Mouse (Mus musculus) left cerebral cortex, adult 11 months (tissue): ENCODE results near the gene Wwc2.

Experiments
- DNase-seq: peaks from one replicate; pipeline ENCODE4 v3.0.0; 2022; ENCODE audit warnings: low spot score

Gene Wwc2

DNA sequence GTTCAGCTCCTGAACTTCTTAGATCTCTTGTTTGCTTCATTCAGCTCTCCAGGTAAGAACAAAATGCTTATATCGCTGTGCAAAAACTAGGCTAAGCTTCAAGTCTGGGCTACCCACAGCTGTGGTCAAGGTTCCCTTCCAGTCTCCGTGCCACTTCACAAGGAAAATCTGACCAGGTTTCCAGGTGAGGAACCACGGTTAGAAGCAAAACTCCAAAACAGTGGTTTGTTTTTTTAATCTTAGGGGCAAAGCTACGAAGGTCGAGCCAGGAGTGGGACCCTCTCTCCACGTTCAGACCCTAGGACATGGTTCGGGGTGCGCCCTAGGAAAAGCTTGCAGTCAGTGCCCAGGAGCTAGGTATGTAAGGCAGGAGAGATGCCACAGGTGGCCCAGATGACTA is 1.5 kb downstream of the Wwc2 start:
- DNase-seq, result no peak

DNA sequence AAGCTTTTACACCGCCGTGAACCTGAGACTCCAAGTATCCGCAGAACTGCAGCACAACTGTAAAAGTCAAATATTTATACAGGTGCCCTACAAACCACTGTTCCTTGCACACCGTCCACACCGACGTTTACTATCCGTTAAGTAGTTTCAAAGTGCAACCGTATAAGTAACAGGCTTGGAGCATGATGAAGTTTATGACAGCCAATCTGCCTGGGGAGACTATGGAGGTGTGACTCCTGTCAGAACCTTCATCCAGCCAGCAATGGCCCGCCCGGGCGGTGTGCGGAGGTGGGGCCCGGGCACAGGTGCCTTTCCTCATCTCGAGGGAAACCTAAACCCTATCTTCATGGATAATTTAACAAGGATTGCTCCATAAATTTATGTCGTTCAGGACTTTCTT is 2.6 kb downstream of the Wwc2 start:
- no peak for DNase-seq

DNA sequence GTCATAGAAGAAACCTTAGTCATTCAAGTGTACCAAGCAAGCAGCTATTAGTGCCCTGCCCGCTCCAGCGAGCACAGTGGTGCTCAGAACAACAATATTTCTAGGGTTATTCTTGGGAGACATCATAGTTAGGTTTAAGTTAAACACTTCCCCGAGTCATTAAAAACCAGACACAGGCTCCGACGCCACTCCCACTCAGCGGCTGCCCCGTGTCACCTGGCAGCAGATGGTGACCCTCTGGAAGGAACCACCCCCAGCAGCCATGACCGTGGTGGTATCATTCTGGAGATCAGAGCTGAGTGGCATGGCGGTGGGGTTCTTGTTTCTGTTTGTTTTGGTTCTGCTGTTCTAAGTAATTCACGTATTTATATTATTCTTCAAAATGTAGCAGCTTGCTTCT is 5.1 kb downstream of the Wwc2 start:
- DNase-seq, result no peak

DNA sequence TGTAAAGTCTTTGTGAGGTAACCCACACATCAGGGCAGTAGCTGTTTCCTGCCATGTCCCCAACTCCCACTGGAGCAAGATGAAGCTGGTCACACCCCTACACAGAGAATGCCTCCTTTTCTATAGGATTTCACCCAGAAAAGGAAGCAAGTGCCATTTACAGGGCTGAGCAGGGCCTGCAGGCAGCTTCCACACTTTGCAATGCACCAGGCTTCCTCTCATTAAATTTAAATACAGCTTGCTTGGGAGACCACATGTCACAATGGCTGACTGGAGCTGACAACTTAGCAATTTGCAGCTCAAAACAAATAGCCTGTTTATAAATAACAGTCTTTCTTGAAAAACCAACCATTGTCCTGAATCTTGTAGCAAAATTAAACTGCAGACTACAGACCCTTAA is 5.5 kb downstream of the Wwc2 start:
- no peak for DNase-seq

DNA sequence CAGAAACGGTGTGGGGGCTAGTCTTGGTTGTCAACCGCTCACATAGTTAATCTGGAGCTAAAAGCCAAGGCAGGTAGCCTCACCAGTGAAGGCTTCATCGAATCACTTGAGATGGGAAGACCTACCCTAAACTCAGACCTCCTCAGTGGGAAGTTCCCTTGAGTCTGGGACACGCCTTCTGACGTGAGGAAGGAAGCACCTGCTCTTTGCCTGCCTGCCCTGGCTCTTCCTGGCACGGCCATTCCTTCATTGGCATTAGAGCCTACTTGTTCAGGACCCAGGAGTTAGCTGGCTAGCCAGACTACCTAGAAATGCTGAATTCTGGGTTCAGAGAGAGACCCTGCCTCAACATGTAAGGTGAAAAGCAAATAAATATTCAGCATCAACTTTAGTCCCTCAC is 9.6 kb downstream of the Wwc2 start:
- DNase-seq, result no peak

DNA sequence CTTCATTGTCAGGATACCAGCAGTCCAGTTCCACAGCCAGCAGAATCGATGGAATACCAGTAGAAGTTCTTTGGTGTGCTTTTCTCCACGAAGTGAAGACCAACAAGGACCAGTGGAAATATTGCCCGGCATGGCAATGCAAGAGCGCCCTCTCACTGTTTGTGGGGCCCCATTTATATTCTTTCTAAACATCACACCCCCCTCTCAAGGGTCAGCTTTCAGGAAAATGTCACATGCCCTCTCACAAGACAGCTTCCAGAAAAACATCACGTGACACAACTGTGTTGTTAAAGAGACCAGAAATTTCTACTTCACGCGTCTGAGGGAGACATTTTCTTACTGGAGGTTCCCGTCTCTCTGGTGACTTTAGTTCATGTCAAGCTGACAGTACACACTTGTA is 10.8 kb downstream of the Wwc2 start:
- DNase-seq, result no peak

DNA sequence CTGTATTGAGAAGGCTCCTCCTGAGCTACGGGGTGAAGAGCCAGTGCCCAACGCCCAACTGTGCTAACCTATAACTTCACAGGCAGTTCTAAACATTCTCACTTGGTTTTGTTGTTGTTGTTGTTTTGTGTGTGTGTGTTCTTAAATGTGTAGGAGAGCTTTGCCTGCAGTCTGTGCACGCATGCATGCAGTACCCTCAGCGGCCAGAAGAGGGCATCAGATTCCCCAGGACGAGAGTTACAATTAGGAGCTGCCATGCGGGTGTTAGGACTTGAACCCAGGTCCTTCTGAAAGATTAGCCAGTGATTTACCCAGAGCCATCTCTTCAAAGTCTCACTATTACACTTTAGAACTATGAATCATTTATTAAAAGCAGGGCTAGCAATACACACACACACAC is 12.0 kb downstream of the Wwc2 start:
- DNase-seq, result no peak

DNA sequence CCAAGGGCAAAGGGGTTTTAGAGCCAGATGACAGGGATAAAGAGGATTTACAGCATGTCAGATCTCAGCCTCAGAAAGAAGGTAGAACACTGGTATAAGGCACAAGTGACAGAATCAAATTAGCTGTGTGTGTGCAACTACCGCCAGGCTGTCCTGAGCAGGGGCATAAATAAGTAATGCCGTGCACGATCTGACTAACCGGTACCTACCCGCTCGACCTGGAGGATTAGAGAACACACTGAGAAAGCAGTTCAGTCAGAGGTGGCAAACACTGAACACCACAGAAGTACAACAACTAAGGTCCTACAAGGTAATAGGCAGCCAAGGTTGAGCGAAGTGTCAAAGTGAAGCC is 15.8 kb downstream of the Wwc2 start:
- DNase-seq, result no peak

DNA sequence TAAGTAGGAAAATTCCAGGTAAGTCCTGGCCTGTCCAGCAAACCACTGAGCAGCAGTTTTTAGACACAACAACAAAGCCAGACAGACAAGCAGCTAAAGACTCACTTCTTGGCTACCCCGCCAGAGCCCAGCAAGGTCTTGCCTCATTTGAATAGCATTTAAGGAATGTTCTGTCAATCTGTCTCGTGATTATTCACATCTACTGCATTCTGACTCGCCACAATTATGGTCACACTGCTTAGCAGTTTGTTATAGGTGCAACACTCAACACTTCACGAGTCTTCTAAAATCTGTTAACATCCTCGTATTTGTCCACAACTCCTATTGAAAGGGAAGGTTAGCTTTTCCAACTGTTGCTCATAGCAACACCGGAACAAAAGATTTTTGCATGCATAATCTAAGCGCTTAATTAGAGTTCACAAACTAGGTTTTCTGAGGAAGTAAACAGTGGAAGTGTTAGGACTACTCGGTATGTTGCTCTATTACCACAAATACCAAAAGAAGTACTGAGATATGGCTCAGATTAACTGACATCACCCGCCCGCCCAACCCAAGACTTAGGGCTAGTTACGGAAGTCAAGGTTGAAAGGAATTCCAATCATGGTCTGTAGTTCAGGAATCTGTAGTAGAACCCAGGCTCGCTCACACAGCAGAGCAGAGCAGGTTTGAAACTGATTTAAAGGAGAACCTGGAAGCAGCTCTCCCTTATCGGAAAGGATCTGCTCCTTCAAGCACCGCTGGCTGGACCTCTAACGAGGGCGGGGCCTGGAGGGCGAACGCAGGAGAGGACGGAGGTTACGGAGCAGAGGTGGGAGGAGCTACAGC is 16.4 kb downstream of the Wwc2 start:
- DNase-seq, result no peak

DNA sequence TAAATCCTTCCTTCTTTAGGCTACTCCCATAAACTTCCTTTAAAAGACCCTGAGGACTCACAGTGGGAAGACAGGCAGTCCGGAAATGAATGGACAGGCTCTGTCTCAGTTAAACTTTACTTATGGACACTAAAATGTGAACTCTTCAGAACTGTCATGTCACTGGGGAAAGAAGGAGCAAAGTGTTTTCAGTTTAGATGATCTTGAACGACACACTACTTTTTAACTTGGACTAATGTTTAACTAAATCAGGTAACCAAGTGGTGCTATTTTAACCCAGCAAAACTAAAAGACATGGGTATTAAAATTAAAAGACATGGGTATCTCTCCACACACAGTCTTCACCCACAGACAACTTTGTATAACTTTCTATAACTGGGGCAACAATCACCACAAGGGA is 19.6 kb downstream of the Wwc2 start:
- no peak for DNase-seq

DNA sequence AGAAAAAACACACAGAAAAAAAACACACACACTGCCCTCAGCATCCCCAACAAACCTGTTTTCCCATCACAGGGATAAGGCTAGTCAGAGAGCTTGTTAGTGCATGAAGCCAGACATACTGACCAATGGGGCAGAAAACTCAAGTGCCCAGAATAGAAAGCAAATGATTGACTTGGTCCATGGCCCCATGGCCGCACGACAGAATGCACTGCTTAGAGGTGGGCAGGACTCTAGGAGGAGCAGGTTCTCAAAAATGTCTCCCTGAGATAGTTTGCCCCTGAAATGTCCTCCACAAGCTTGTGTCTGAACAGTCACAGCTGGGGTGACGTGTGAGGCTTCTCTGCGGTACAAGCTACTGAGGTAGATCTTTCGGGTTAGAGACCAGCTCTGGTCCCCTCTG is 20.1 kb downstream of the Wwc2 start:
- DNase-seq, result no peak

DNA sequence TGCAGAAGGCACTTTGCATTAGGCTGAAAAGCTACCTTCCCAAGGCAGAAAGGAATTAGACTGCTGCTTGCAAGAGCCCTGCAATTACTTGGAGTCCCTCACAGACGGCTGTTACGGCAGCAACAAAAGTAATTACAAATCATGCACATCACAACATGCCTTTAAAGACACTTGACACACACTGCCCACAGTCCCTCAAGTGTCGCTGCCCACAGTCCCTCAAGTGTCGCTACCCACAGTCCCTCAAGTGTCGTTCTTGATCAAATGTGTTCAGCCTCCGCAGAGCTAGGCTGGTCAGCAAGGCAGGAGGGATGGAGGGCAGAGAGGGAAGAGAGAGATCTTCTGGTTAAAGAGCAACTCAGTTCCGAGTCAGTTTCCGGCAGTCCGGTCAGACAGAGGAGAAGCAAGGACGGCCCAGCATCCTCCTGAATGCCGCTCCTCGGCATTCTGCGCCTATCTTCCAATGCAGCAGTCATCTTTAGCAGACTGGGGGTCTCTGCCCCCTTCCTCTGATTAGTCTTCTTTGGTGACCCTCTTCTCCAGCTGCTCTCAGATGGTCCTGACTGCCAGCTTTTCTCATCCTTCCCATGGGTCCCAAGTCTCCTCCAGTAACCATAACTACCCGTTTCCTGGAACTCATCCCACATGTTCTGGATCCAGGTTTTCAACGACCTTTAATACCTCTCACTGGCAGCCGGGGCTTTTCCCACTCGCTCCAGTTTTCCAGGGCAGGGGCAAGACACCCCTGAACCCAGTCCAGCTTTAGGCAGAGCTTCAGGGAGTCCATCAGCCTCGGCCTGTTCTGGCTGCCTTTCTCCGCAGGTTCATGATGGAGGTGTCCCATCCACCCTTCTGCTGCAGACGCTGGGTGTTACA is 23.4 kb downstream of the Wwc2 start:
- DNase-seq, result no peak

DNA sequence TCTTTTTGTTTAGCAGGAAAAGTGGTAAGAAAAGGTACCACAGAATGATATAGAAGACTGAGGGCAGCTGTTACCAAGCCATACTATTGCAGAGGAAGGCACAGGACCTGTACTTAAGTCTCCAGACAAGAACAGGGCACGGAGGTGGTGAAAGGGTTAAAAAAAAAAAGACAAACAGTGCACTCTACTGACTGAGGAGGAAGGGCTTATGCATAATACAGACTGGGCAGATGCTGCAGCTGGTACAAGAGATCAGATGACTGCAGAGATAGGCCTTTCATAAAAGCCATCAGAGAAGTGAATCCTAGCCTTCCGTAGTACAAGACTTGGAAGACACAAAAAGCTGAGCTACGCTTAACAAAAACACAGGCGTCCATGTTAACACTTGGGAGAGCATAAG is 28.2 kb downstream of the Wwc2 start:
- no peak for DNase-seq

DNA sequence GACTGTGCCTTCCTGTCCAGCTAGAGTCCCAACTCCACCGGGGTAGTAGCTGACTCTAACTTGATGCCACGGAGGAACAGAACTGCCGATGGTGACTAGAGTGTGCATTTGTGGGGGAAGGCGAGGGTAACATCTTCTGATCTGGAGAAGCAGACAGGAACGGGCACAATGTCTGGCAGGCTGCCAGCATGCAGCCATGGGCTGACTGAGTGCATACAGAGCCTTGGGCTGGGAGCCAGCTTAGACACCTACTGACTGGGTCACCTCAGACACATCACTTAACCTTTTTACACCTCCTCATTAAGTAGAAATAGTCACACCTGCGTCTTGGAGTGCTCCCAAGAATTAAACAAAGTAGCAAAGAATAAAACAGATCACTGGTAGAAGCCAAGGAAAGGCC is 28.7 kb downstream of the Wwc2 start:
- no peak for DNase-seq

DNA sequence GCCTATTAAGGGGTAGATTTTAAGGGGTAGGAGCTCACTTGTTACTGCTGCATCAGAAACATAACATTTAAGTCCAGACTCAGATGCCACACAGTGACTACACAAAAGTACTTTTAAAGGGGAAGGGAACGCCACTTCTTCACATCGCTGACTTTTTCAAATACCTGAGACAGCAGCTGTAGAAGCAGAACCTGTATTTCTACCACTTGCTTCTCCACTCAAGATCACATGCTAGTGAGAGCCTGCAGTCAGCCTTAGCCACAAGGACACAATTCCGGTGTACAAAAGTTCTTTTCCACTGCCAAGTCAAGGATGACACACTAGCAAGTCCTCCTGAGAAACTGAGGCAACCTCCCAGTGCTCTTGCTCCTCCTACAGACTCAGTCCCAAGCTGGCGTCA is 33.2 kb downstream of the Wwc2 start:
- no peak for DNase-seq

DNA sequence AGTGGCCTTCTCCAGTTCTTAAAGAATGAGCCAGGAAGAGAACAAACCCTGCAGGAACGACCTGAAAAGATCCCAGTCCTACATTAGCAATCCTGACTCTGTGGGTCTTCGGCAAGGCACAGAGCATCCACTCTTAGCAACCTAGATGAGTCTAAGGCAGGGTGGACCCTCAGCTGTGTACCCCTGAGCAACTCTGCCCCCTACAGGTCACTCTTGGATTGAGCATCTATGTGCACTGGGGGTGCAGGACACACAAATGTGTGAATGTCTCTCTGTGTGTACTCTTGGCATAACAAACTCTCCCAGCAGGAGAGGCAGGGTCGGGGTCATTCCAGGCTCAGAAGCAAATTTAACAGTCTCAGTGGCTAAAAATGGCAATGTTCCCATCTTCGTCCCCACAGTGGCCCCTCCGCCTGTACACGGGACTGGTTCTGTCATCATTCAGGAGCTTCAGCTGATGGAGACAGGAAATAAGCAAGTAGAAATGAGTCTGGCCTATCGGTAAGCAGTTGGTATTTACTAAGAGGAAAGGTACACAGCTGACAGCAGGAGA is 39.3 kb downstream of the Wwc2 start:
- no peak for DNase-seq

DNA sequence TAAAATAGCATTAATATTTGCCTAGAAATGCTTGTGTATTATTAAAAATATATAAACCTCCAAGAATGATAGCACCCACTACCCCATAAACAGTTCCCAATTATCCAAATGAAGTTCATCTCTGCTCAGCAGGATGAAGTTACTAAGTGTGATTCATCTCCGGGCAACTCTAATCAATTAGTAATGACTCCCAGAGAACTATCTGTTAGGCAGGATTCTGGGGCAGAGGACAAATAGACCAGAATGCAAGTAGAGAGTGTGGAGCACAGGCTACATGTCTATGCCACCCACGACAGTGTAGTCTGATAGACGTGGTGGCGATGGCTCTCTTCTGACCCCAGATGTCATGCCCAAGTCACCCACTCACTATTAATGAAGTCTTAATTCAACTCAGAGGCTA is 41.9 kb downstream of the Wwc2 start:
- DNase-seq, result no peak

DNA sequence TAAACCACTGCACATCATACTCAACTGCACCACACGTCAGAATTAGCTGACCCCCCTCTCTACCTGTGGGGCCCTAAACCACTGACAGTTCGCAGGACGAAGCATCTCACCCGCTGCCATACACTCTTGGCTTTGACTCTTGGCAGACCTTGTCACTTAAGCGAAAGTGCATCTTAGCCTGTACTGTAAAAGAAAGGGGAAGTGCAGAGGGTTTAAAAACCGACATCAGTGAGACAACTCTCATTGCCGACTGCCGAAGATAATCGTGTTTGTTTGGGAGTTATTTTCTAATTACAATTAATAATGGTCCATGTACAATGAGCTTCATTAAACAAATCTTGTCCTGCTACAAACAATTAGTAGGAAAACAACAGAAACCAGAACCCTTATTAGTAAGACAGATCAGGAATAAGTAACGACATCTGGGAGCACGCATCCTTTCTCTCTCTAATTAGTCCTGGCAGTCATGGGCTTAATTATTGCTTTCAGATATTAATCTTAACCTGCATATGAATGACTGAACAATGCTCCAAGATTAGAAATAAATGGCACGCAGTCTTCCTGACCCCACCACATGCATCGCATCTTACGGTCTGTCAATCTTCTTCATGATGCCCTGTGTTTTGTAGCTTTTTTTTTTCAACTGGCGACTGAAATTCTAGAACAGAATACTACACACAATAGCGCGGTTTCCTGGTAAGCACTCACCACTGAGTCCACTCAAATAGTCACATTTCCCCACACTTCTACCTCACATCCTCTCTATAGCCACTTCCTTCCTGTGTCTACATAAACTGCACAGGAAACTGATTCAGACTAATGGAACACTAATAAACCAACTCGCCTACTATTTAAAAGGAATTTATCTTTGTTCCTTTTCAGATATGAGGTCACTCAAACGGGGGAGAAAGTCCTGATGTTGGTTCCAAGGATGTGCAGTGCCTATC is 42.8 kb downstream of the Wwc2 start:
- DNase-seq, result no peak

DNA sequence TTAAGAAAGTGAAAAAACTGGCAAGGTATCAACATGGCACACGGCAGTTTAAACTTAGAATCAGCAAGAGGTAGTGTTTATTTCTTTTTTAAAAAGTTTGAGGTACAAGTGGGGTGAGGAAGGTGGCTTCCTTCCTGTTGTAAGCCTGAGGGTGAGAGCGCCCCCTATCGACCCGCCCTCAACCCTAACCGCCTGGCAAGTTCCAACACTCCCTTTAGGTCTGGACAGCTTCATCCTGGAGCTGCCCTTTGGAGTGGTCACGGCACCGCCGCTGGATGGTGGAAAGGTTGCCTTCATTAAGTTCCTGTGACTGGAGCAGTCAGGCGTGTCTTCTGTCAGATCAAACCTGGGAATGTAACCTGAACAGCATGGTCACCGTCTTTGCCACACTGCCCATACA is 47.7 kb downstream of the Wwc2 start:
- no peak for DNase-seq

DNA sequence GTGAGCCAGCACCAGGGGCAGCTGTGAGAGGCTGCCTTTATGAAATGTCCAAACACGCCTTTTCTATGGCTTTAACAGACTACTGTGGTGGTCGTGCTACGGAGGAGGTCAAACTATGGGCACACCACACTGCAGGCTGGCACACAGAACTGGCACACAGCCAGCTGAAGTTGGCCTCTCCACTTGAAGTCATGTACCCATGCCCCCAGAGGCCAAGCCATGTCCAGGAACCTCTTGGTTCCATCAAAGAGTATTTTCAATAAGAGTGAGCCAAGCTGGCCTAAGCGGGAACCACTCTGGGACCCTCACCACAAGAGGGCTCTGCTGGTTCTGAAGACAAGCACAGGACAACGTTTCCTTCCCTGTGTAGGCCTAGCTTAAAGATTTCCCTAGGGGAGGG is 49.7 kb downstream of the Wwc2 start:
- no peak for DNase-seq

DNA sequence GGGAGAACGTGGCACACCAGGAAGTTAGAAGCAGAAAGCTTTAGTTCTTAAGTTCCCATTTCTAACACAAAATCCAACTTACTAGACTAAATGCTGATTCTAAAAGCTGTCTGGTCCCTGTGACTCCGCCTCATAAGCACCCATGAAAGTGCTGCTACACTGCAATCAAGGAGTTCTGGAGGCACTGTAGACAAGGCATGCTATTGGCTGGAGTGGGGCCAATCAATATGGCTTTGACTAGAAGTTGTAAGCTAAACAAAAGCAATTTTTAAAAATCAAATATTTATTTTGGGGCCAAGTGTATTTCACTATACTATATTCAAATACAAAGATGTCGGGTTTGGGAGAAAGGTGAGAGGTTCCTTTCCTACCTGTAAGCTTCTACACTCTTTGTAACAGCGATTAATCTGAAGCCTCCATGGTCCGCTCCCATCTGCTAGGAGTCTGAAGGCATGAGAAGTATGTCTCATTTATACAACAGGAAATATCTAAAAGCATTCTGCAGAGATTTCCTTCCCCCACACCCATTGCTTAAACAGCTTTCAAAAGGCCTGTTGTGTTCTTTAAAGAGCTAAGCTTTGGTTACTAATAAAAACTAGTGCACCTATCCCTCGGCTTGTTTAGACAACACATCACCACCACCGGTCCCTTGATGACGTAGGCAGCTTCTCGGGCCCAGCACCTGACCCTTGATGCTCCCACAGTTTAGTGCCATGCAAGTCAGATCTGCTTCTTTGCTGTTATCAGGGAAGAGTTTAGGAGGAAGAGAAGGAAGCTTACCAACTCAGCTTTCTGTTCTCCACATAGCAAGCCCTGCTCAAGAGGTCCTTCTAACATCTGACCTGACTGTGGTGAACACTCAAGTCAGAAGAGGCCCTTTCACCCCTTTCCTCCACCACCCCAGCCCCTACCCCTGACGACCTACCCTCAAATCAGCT is 50.5 kb downstream of the Wwc2 start:
- DNase-seq, result no peak
